Mouse (Mus musculus): Measurements from ENCODE around the gene Specc1. TPM values are rescaled to one million over a fixed set of nuclear protein-coding genes. Genes with fewer than 3 reads are reported as not detected.

Gene Specc1
- polyA plus RNA-seq, 1 experiment from 2014 or later, result 13.4 TPM

DNA sequence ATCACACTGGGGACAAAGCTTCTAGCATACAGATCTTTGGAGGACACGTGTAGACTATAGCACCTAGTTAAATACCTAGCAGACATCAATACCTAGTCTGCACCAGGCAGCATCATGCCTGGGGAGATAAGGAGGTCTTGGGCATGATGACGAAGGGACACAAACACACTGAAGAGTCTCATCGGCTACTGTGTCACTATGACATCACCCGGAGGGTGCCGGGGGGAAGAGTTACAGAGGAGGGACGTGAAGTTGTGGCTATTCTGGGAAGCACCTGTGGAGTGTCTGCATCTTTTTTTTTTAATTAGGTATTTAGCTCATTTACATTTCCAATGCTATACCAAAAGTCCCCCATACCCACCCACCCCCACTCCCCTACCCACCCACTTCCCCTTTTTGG, 55.5 kb downstream of the Specc1 start:
- ATAC-seq (ENCODE audit: insufficient read depth) (no peak), DNase-seq (no peak)
- Histone ChIP-seq H3K27me3 (ENCODE audit: insufficient read depth, low read length) (no peaks in the 10 kb centered on the region), H3K36me3 (ENCODE audit: insufficient read depth) (no peaks in the 10 kb centered on the region), H3K9ac (no peak overlapping the region), H3K27ac (ENCODE audit: low read depth) (no peak overlapping the region), H3K4me2 (no peak overlapping the region), H3K9me3 (ENCODE audit: low read depth, low read length) (no peaks in the 10 kb centered on the region), H3K4me1 (ENCODE audit: insufficient read depth) (no peaks in the 10 kb centered on the region), H3K4me3 (ENCODE audit: low read depth, low read length) (no peak overlapping the region)
- TF ChIP-seq CTCF (IDR thresholded peaks at IDR 0.05; ENCODE audit: low read depth), result no peak
- WGBS, result 88% methylated on average over 6 of the region's 6 CpGs

- Histone ChIP-seq H3K27ac (ENCODE audit: low read depth) (no peak overlapping the region), H3K9me3 (ENCODE audit: low read depth, low read length) (no peaks in the 10 kb centered on the region), H3K4me2 (no peak overlapping the region), H3K36me3 (ENCODE audit: insufficient read depth) (no peaks in the 10 kb centered on the region), H3K4me3 (ENCODE audit: low read depth, low read length) (no peak overlapping the region), H3K27me3 (ENCODE audit: insufficient read depth, low read length) (no peaks in the 10 kb centered on the region), H3K9ac (no peak overlapping the region), H3K4me1 (ENCODE audit: insufficient read depth) (no peaks in the 10 kb centered on the region)
- DNase-seq (no peak), ATAC-seq (ENCODE audit: insufficient read depth) (no peak)
- 78% methylated on average over 3 of the region's 3 CpGs for WGBS
- no peak for TF ChIP-seq CTCF (IDR thresholded peaks at IDR 0.05; ENCODE audit: low read depth)
Observed at GRCm38 (mm10) chr11:62013449-62013848, 56.9 kb downstream of the Specc1 start.

DNA sequence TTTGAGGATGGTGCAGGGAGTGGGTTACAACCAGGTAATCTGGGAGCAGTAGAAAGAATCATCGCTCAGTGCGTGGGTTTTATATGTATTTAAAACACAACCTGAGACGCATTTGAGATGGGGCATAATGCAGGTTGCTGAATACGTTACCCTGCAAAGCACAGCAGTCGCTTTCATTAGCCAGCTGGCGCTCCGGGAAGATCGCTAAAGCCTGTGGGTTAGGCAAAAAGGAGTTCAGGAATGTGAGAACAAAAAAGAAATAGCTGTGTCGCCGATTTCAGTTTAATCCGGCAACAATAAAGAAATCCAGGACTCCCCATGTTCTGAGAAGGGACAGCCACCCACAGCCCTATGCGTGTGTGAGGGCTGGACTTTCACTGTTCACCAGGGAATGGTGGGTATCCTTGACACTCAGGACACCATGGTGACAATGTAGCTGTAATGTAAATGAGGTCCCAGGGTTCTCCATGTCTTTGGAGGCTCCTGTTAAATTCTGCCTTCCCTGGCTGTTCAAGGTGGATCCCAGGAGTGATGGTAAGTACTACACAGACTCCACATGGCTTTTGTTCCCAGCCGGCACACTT, 58.6 kb downstream of the Specc1 start:
- Histone ChIP-seq H3K36me3 (ENCODE audit: insufficient read depth) (no peaks in the 10 kb centered on the region), H3K27me3 (ENCODE audit: insufficient read depth, low read length) (no peaks in the 10 kb centered on the region), H3K4me3 (ENCODE audit: low read depth, low read length) (no peak overlapping the region), H3K27ac (ENCODE audit: low read depth) (no peak overlapping the region), H3K4me2 (no peak overlapping the region), H3K9ac (no peak overlapping the region), H3K9me3 (ENCODE audit: low read depth, low read length) (no peaks in the 10 kb centered on the region), H3K4me1 (ENCODE audit: insufficient read depth) (no peaks in the 10 kb centered on the region)
- TF ChIP-seq CTCF (IDR thresholded peaks at IDR 0.05; ENCODE audit: low read depth), result no peak
- ATAC-seq (ENCODE audit: insufficient read depth) (no peak), DNase-seq (no peak)
- WGBS, result 57% methylated on average over 13 of the region's 13 CpGs

DNA sequence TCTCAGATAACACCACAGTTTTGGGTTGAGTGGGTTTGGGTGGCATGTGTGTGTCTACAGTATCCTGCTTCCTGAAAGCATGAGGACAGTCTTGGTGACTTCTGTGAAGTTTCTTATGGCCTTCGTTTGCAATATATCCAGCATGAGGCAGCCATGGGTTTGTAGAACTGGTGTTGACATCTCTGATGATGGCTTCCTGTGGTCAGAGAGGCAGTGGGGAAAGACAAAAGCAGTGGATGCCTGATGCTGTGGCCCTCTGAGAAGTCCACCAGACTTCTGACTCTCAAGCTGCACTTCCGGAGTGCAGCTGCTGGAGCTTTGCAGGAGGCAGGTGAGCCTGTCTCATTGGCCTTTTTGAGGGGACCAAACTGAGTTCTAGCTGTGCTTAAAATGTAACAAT, 60.4 kb downstream of the Specc1 start:
- H3K4me2 ChIP-seq, result no peak overlapping the region
- H3K9me3 ChIP-seq (ENCODE audit: low read depth, low read length), result no peaks in the 10 kb centered on the region
- H3K4me1 ChIP-seq (ENCODE audit: insufficient read depth), result no peaks in the 10 kb centered on the region
- no peak overlapping the region for H3K27ac ChIP-seq (ENCODE audit: low read depth)
- H3K4me3 ChIP-seq (ENCODE audit: low read depth, low read length), result no peak overlapping the region
- no peak for ATAC-seq (ENCODE audit: insufficient read depth)
- no peak for DNase-seq
- WGBS, result 55% methylated on average over 2 of the region's 2 CpGs
- no peaks in the 10 kb centered on the region for H3K36me3 ChIP-seq (ENCODE audit: insufficient read depth)
- no peak for TF ChIP-seq CTCF (IDR thresholded peaks at IDR 0.05; ENCODE audit: low read depth)
- H3K27me3 ChIP-seq (ENCODE audit: insufficient read depth, low read length), result no peaks in the 10 kb centered on the region
- H3K9ac ChIP-seq, result no peak overlapping the region

GRCm38 (mm10) chr11:62018315-62019205, 62.0 kb downstream of the Specc1 start:
- ATAC-seq (ENCODE audit: insufficient read depth) (no peak), DNase-seq (peak; percentile 4)
- no peak for TF ChIP-seq CTCF (IDR thresholded peaks at IDR 0.05; ENCODE audit: low read depth)
- Histone ChIP-seq H3K27ac (ENCODE audit: low read depth) (no peak overlapping the region), H3K36me3 (ENCODE audit: insufficient read depth) (no peaks in the 10 kb centered on the region), H3K4me2 (no peak overlapping the region), H3K27me3 (ENCODE audit: insufficient read depth, low read length) (no peaks in the 10 kb centered on the region), H3K9me3 (ENCODE audit: low read depth, low read length) (no peaks in the 10 kb centered on the region), H3K9ac (no peak overlapping the region), H3K4me3 (ENCODE audit: low read depth, low read length) (no peak overlapping the region), H3K4me1 (ENCODE audit: insufficient read depth) (no peaks in the 10 kb centered on the region)
- WGBS, result 64% methylated on average over 10 of the region's 10 CpGs

DNA sequence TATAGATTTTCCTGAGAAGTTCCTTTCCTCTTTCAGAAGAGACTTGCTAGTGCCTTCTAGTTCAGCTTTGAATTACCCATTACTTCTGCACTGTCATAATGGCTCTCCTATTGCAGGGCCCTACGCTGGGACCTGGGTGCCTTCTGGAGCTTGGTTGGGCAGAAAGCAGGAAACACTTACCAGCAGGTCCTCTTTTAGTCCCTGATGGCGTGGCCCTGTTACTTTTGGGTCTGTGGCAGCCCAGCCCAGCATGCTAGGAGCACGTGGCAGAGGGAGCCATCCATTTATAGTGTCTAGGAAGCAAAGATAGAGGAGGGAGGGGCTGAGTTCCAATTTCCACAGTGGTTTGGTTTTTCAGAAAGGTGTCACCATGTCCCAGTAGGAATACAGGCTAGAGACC, 63.3 kb downstream of the Specc1 start:
- H3K27ac ChIP-seq (ENCODE audit: low read depth), result no peak overlapping the region
- H3K27me3 ChIP-seq (ENCODE audit: insufficient read depth, low read length), result no peaks in the 10 kb centered on the region
- TF ChIP-seq CTCF (IDR thresholded peaks at IDR 0.05; ENCODE audit: low read depth), result no peak
- no peaks in the 10 kb centered on the region for H3K36me3 ChIP-seq (ENCODE audit: insufficient read depth)
- H3K4me1 ChIP-seq (ENCODE audit: insufficient read depth), result no peaks in the 10 kb centered on the region
- DNase-seq (no peak), ATAC-seq (ENCODE audit: insufficient read depth) (no peak)
- no peak overlapping the region for H3K9ac ChIP-seq
- H3K9me3 ChIP-seq (ENCODE audit: low read depth, low read length), result no peaks in the 10 kb centered on the region
- WGBS, result 61% methylated on average over 3 of the region's 3 CpGs
- H3K4me2 ChIP-seq, result no peak overlapping the region
- H3K4me3 ChIP-seq (ENCODE audit: low read depth, low read length), result no peak overlapping the region

DNA sequence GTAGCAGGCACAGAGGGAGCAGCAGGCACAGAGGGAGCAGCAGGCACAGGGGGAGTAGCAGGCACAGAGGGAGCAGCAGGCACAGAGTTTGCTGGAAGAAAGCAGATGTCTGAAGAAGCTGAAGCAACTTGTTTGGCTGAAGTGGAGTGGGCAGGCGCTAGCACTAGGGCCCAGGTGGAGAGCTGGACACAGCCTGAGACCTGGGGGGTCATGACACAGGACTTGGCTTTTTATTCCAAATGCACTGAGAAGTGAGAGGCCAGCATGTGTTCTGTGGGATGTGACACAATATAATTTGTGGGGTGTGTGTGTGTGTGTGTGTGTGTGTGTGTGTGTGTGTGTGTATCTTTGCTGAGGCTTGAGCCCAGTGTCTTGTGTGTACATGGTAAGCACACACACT, 64.3 kb downstream of the Specc1 start:
- H3K4me2 ChIP-seq, result no peak overlapping the region
- no peak for ATAC-seq (ENCODE audit: insufficient read depth)
- no peak for TF ChIP-seq CTCF (IDR thresholded peaks at IDR 0.05; ENCODE audit: low read depth)
- H3K4me3 ChIP-seq (ENCODE audit: low read depth, low read length), result no peak overlapping the region
- no peaks in the 10 kb centered on the region for H3K9me3 ChIP-seq (ENCODE audit: low read depth, low read length)
- H3K27me3 ChIP-seq (ENCODE audit: insufficient read depth, low read length), result no peaks in the 10 kb centered on the region
- no peak overlapping the region for H3K27ac ChIP-seq (ENCODE audit: low read depth)
- no peaks in the 10 kb centered on the region for H3K4me1 ChIP-seq (ENCODE audit: insufficient read depth)
- H3K36me3 ChIP-seq (ENCODE audit: insufficient read depth), result no peaks in the 10 kb centered on the region
- 71% methylated on average over 1 of the region's 1 CpGs for WGBS
- H3K9ac ChIP-seq, result no peak overlapping the region
- DNase-seq, result no peak

All from lung, embryonic 14.5 days (tissue).